Mouse (Mus musculus) myocyte (in vitro differentiated cells): ENCODE data around the gene Mastl.

Experiments used
- CEBPB ChIP-seq: IDR thresholded peaks from 2 replicates; pipeline ENCODE4 v1.6.1; 2011; ENCODE audit warnings: mild to moderate bottlenecking, moderate library complexity; ENCODE audit not compliant: poor library complexity, insufficient read depth, severe bottlenecking
- E2F4 ChIP-seq: IDR thresholded peaks from one replicate; pipeline ENCODE4 v1.6.1; 2011; ENCODE audit warnings: mild to moderate bottlenecking, control low read depth, moderate library complexity; ENCODE audit not compliant: insufficient read depth
- MAX ChIP-seq: IDR thresholded peaks from one replicate; pipeline ENCODE4 v1.6.1; 2011; ENCODE audit warnings: low read depth, mild to moderate bottlenecking, control low read depth
- MYOD1 ChIP-seq, 3 experiments: IDR thresholded peaks; one replicate each; pipeline ENCODE4 v1.6.1; 2011; ENCODE audit warnings: control low read depth in 2 of 3, low read depth in 2 of 3, mild to moderate bottlenecking in 2 of 3, moderate library complexity in 1 of 3; ENCODE audit not compliant: insufficient read length in 2 of 3, control insufficient read depth in 1 of 3
- MYOG ChIP-seq, 3 experiments: IDR thresholded peaks; one replicate each; pipeline ENCODE4 v1.6.1; 2011; ENCODE audit warnings: control low read depth in 2 of 3, low read depth in 2 of 3, mild to moderate bottlenecking in 2 of 3; ENCODE audit not compliant: insufficient read length in 2 of 3, control insufficient read depth in 1 of 3, insufficient read depth in 1 of 3
- POLR2A ChIP-seq: IDR thresholded peaks from one replicate; pipeline ENCODE4 v1.6.1; 2011; ENCODE audit warnings: low read depth, mild to moderate bottlenecking, control low read depth, moderate library complexity; ENCODE audit not compliant: insufficient read length
- SRF ChIP-seq: IDR thresholded peaks from one replicate; pipeline ENCODE4 v1.6.1; 2011; ENCODE audit warnings: low read depth; ENCODE audit not compliant: control insufficient read depth, insufficient read length
- TCF12 ChIP-seq: IDR thresholded peaks from one replicate; pipeline ENCODE4 v1.6.1; 2011; ENCODE audit warnings: mild to moderate bottlenecking, control low read depth; ENCODE audit not compliant: poor library complexity, insufficient read depth, severe bottlenecking
- USF1 ChIP-seq: IDR thresholded peaks from one replicate; pipeline ENCODE4 v1.6.1; 2011; ENCODE audit warnings: low read depth, mild to moderate bottlenecking, control low read depth, moderate library complexity

GRCm38 (mm10) chr2:23070491-23070890 is 85.3 kb downstream of the Mastl start:
- TF ChIP-seq MYOD1 (IDR thresholded peaks at IDR 0.05; ENCODE audit: control insufficient read depth in 1 of 3, insufficient read length in 2 of 3, low read depth in 2 of 3): no peak
- no peak for TF ChIP-seq USF1
- TF ChIP-seq POLR2A: no peak
- TF ChIP-seq MAX: no peak
- no peak for TF ChIP-seq TCF12
- TF ChIP-seq MYOG (IDR thresholded peaks at IDR 0.05; ENCODE audit: control insufficient read depth in 1 of 3, insufficient read depth in 1 of 3, insufficient read length in 2 of 3, low read depth in 2 of 3): no peak
- TF ChIP-seq E2F4: no peak
- TF ChIP-seq CEBPB: no peak
- no peak for TF ChIP-seq SRF
